Mouse (Mus musculus): Measurements from ENCODE around the gene Nt5c3b.

- TF ChIP-seq ZNF384 (IDR thresholded peaks at IDR 0.05; ENCODE audit: low read depth, low read length) (no peak), HCFC1 (IDR thresholded peaks at IDR 0.05; ENCODE audit: borderline replicate concordance, insufficient read depth, low read length) (no peak), ZC3H11A (IDR thresholded peaks at IDR 0.05; ENCODE audit: borderline replicate concordance, low read depth, low read length) (no peak), CHD2 (IDR thresholded peaks at IDR 0.05; ENCODE audit: low read depth, low read length) (no peak)
These were observed 14.8 kb downstream of the Nt5c3b start for GRCm38 (mm10) chr11:100426820-100427219.
